Mouse (Mus musculus) adrenal gland, postnatal 0 days (tissue): ENCODE results near the gene Tfap2b. TPM values are rescaled to one million over a fixed set of nuclear protein-coding genes. Genes with fewer than 3 reads are reported as not detected.

ENCODE experiments used
- polyA plus RNA-seq: library from polyadenylated mRNA; unstranded; fragments of >200 nt; fragmentation: Nextera tagmentation; extraction: Ambion mirVana; gene quantifications from 2 replicates; pipeline ENCODE4 v1.2.1, GENCODE M21; 2015

Tfap2b gene
- 31.0 and 64.5 TPM in 2 replicates for polyA plus RNA-seq

DNA sequence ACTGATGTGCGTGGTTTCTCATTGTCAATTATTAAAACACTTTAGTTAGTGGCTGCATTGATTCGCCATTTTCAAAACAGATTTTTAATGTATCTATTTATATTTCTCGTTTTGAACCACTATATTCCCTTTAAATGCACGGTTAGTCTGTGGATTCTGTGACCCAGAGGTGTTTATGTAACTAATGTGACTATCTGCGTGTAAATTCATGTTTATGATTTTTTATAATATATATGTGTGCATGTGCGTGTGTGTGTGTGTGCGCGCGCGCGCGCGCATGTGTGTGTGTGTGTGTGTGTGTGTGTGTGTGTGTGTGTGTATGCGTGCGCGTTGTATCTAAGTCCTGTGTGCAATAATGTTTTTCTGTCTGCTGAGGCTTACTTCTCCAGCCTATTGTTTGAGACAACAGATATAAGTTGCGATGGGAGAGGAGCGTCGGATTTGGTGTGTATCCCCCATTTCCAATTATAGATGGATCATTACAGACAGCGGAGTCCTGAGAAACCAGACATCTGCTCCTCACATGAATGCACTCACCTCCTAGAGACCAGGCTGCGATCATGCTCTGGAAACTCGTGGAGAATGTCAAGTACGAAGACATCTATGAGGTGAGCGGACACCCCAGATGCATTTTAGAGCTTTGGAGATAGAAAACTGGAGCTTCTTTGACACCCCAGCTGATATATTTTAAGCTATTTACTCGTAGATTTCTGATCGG is at the start of gene Tfap2b:
TSS of gene Tfap2b (plus strand) at position 274 of the 718 bp plus-strand sequence.

Other genes starting within 250 kb of the Tfap2b start
- not detected in 2 replicates for gene Tfap2d, start 105.9 kb upstream of the Tfap2b start, polyA plus RNA-seq